Mouse (Mus musculus): ENCODE measurements around the gene Tmem59l. TPM values are rescaled to one million over a fixed set of nuclear protein-coding genes. Genes with fewer than 3 reads are reported as not detected.

Gene Tmem59l
- polyA plus RNA-seq, 1 experiment: 1.6 TPM

GRCm38 (mm10) chr8:70509281-70509952 is 22.3 kb upstream of the Tmem59l start:
- Histone ChIP-seq H3K4me1 (ENCODE audit: control insufficient read depth, insufficient read depth, insufficient read length, low read length) (peaks cover 26% of the 10 kb centered on the region), H3K27ac (ENCODE audit: insufficient read depth, low read depth, low read length) (peak overlapping the region; percentile 37; the same call in 1 of the 2 replicates), H3K27me3 (ENCODE audit: control insufficient read depth, insufficient read depth, low read length) (no peaks in the 10 kb centered on the region), H3K36me3 (ENCODE audit: control insufficient read depth, insufficient read depth, low read length) (peaks cover 30% of the 10 kb centered on the region), H3K4me3 (ENCODE audit: low read depth, low read length) (peak overlapping the region; percentile 91)
- TF ChIP-seq POLR2A (IDR thresholded peaks at IDR 0.05; ENCODE audit: low read depth, low read length) (no peak), CTCF (IDR thresholded peaks at IDR 0.05; ENCODE audit: extremely low read depth, insufficient read length, insufficient replicate concordance, low read depth, low read length) (no peak)
- WGBS: 5% methylated on average over 25 of the region's 25 CpGs

GRCm38 (mm10) chr8:70507027-70507393 is 19.9 kb upstream of the Tmem59l start:
- Histone ChIP-seq H3K27ac (ENCODE audit: insufficient read depth, low read depth, low read length) (no peak overlapping the region), H3K4me3 (ENCODE audit: low read depth, low read length) (no peak overlapping the region), H3K36me3 (ENCODE audit: control insufficient read depth, insufficient read depth, low read length) (peaks cover 16% of the 10 kb centered on the region), H3K4me1 (ENCODE audit: control insufficient read depth, insufficient read depth, insufficient read length, low read length) (peaks cover 22% of the 10 kb centered on the region), H3K27me3 (ENCODE audit: control insufficient read depth, insufficient read depth, low read length) (no peaks in the 10 kb centered on the region)
- TF ChIP-seq CTCF (IDR thresholded peaks at IDR 0.05; ENCODE audit: extremely low read depth, insufficient read length, insufficient replicate concordance, low read depth, low read length) (no peak), POLR2A (IDR thresholded peaks at IDR 0.05; ENCODE audit: low read depth, low read length) (no peak)
- WGBS: 51% methylated on average over 5 of the region's 5 CpGs

- H3K27me3 ChIP-seq (ENCODE audit: control insufficient read depth, insufficient read depth, low read length): no peaks in the 10 kb centered on the region
- H3K4me3 ChIP-seq (ENCODE audit: low read depth, low read length): peak within 1 kb of the TSS; percentile 70
- H3K27ac ChIP-seq (ENCODE audit: insufficient read depth, low read depth, low read length): no peak within 1 kb of the TSS; the same call in 1 of the 2 replicates
- peaks cover 16% of the 10 kb centered on the region for H3K36me3 ChIP-seq (ENCODE audit: control insufficient read depth, insufficient read depth, low read length)
- H3K4me1 ChIP-seq (ENCODE audit: control insufficient read depth, insufficient read depth, insufficient read length, low read length): peaks cover 19% of the 10 kb centered on the region
- TF ChIP-seq CTCF (IDR thresholded peaks at IDR 0.05; ENCODE audit: extremely low read depth, insufficient read length, insufficient replicate concordance, low read depth, low read length) (peak; percentile 78), POLR2A (IDR thresholded peaks at IDR 0.05; ENCODE audit: low read depth, low read length) (peak; percentile 33; the same call in 1 of the 2 replicates)
- 3% methylated on average over 40 of the region's 40 CpGs for WGBS
Measured at GRCm38 (mm10) chr8:70506328-70507026, 19.3 kb upstream of the Tmem59l start, which contains the start of gene Rex1bd. Gene Rex1bd (minus strand): TSS chr8:70506752.

GRCm38 (mm10) chr8:70505698-70506327 is 18.7 kb upstream of the Tmem59l start:
- peaks cover 16% of the 10 kb centered on the region for H3K36me3 ChIP-seq (ENCODE audit: control insufficient read depth, insufficient read depth, low read length)
- no peaks in the 10 kb centered on the region for H3K27me3 ChIP-seq (ENCODE audit: control insufficient read depth, insufficient read depth, low read length)
- peaks cover 20% of the 10 kb centered on the region for H3K4me1 ChIP-seq (ENCODE audit: control insufficient read depth, insufficient read depth, insufficient read length, low read length)
- TF ChIP-seq POLR2A (IDR thresholded peaks at IDR 0.05; ENCODE audit: low read depth, low read length): no peak
- no peak for TF ChIP-seq CTCF (IDR thresholded peaks at IDR 0.05; ENCODE audit: extremely low read depth, insufficient read length, insufficient replicate concordance, low read depth, low read length)
- H3K4me3 ChIP-seq (ENCODE audit: low read depth, low read length): peak overlapping the region; percentile 70
- 35% methylated on average over 32 of the region's 32 CpGs for WGBS
- no peak overlapping the region; the same call in 1 of the 2 replicates for H3K27ac ChIP-seq (ENCODE audit: insufficient read depth, low read depth, low read length)

- no peaks in the 10 kb centered on the region for H3K27me3 ChIP-seq (ENCODE audit: control insufficient read depth, insufficient read depth, low read length)
- WGBS: 90% methylated on average over 3 of the region's 3 CpGs
- H3K27ac ChIP-seq (ENCODE audit: insufficient read depth, low read depth, low read length): no peak overlapping the region
- H3K36me3 ChIP-seq (ENCODE audit: control insufficient read depth, insufficient read depth, low read length): peaks cover 16% of the 10 kb centered on the region
- peaks cover 23% of the 10 kb centered on the region for H3K4me1 ChIP-seq (ENCODE audit: control insufficient read depth, insufficient read depth, insufficient read length, low read length)
- TF ChIP-seq POLR2A (IDR thresholded peaks at IDR 0.05; ENCODE audit: low read depth, low read length) (no peak), CTCF (IDR thresholded peaks at IDR 0.05; ENCODE audit: extremely low read depth, insufficient read length, insufficient replicate concordance, low read depth, low read length) (peak; percentile 87; the same call in 1 of the 2 replicates)
- no peak overlapping the region for H3K4me3 ChIP-seq (ENCODE audit: low read depth, low read length)
Measured at GRCm38 (mm10) chr8:70504851-70505250, 17.7 kb upstream of the Tmem59l start.

- TF ChIP-seq POLR2A (IDR thresholded peaks at IDR 0.05; ENCODE audit: low read depth, low read length) (no peak), CTCF (IDR thresholded peaks at IDR 0.05; ENCODE audit: extremely low read depth, insufficient read length, insufficient replicate concordance, low read depth, low read length) (no peak)
- no peaks in the 10 kb centered on the region for H3K27me3 ChIP-seq (ENCODE audit: control insufficient read depth, insufficient read depth, low read length)
- 83% methylated on average over 16 of the region's 16 CpGs for WGBS
- H3K27ac ChIP-seq (ENCODE audit: insufficient read depth, low read depth, low read length): no peak overlapping the region
- peaks cover 16% of the 10 kb centered on the region for H3K36me3 ChIP-seq (ENCODE audit: control insufficient read depth, insufficient read depth, low read length)
- H3K4me3 ChIP-seq (ENCODE audit: low read depth, low read length): no peak overlapping the region
- peaks cover 22% of the 10 kb centered on the region for H3K4me1 ChIP-seq (ENCODE audit: control insufficient read depth, insufficient read depth, insufficient read length, low read length)
Measured at GRCm38 (mm10) chr8:70504291-70504716, 17.1 kb upstream of the Tmem59l start.
